Mouse (Mus musculus) lung, adult 18-20 months (tissue): ENCODE data around the gene Rpl38.

Experiments
- DNase-seq, 2 experiments: peaks; one replicate each; pipeline ENCODE4 v3.0.0; 2022; ENCODE audit warnings: mixed read lengths in 2 of 2

Rpl38 gene

GRCm38 (mm10) chr11:114668301-114668710, at the start of gene Rpl38:
Gene Rpl38 (plus strand): TSS chr11:114668524.
- peak; percentile 93 to 95 for DNase-seq

GRCm38 (mm10) chr11:114618697-114619417, 49.5 kb upstream of the Rpl38 start:
- DNase-seq: no peak

DNA sequence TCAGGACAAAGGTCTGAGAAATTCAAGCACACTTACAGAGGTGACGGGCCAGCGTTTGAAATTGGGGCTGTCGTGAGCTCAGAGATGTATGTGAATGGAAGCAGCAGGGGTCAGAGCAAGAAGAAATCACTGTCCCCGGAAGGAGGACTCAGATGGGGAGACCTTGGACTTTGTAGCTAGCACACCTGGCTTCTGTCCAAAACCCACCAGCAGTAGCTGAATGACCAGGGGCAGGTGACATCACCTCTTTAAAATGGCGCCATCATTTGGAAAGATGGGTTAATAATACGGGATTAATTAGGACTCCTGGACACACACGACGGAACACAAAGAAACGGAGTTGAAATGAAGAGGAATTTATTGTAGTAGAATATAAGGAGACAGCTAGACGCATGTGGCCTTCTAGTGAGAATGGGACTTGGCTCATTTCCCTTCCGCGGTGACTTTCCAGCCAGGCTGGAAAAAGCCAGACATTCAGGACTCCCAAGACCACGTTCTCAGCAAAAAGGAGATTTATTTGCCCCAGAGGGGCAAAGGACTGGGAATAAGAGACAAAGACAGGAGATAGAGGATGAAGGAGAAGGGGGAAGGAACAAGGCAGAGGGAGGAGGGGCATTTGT, 42.1 kb upstream of the Rpl38 start:
- DNase-seq: no peak

DNA sequence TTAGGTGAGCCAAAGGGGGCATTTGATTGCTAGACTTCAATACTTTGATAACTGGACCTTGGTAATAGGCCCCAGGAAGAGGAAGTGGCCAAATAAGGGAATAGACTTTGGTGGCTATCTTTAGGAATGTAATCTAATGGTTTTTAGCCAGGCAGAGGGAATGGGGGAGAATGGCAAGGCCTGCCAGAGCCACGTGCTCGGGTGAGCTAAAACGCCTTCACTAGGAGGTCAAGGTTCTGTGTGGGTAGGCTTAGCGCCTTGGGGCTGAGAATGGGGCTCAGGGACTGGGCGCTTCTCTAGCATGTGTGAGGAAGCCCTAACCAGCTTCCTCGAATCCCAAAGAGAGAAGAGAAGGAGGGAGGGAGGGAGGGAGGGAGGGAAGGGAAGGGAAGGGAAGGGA, 41.3 kb upstream of the Rpl38 start:
- no peak for DNase-seq

GRCm38 (mm10) chr11:114628032-114628431, 40.3 kb upstream of the Rpl38 start:
- no peak for DNase-seq

DNA sequence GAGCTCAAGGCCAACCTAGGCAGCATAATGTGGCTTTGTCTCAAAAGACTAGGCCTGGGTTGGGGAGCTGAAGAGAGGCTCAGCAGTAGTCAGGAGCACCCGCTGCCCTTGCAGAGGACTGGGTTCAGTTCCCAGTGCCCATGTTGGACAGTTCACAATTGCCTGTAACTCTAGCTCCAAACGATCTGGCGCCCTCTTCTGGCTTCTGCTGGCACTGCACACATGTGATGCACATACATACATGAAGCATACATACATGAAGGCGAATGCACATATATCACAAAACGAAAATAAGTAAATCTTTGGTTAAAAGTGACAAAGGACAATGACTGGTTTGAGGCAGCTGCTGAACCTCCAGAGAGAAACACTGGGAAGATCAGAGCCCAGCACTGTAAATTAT, 38.3 kb upstream of the Rpl38 start:
- DNase-seq: no peak

GRCm38 (mm10) chr11:114632266-114632665, 36.1 kb upstream of the Rpl38 start:
- no peak for DNase-seq

GRCm38 (mm10) chr11:114636292-114636691, 32.0 kb upstream of the Rpl38 start:
- peak; percentile 62 to 70 for DNase-seq

- DNase-seq: no peak
Observed at GRCm38 (mm10) chr11:114636727-114637505, 31.4 kb upstream of the Rpl38 start.

- DNase-seq: no peak
Observed at GRCm38 (mm10) chr11:114638647-114639290, 29.6 kb upstream of the Rpl38 start.

DNA sequence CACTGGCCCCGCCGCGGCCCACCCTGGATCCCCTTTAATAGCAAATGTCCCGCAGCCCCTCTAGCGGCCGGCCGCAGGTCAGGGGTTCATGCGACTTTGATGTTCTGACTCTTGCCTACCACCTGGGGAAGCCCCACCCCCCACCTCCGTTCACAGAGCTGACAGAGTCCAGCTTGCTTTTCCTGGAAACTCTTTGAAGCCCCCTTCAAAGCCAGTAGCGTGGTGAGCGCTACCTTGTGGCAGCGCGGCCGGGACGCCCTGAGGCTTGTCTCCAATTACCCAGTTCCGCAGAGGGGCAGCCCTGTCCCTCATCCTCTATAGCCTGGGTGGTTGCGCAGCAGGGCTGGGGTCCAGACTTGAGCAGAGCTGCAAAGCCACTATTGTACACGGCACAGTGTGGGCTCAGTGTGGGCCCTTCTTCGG, 28.6 kb upstream of the Rpl38 start:
- no peak for DNase-seq

GRCm38 (mm10) chr11:114640658-114641057, 27.7 kb upstream of the Rpl38 start:
- DNase-seq: no peak

DNA sequence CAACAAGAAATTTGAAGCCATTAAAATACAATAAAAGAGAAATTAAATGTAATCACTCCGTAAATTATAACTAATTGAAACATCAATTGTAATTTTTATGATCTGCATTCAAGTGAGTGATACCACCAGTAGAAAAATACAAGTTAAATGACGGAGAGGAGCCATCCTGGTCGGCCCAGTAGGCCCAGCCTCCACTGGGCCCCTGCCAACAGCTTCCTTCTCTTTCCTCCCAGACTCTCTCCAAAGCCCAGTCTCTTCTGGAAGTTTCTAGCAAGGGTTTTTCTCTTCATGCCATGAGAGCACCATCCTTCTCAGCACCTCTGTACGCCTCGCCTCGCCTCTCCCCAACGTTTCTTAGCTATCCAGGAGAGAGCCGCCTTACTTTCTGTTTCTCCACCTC, 27.2 kb upstream of the Rpl38 start:
- no peak for DNase-seq

DNA sequence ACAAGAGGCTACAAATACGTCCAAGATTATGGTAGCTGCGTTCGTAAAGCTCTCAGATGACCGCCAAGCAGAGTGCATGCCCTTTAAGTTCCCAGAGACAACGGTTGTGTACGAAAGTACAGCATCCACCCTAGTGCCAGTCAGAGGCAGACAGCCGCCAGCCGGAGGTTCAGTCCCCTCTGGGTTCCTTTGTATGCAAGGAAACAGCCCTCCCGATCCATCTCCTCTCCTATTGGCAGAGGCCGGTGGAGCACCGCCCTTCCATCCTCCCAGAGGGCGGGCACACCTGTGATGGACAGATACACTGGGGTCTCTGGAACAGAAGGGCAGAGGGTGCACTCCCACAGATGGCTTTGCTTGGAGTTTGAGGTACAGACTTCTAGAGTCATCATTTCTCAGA, 26.1 kb upstream of the Rpl38 start:
- no peak for DNase-seq

DNA sequence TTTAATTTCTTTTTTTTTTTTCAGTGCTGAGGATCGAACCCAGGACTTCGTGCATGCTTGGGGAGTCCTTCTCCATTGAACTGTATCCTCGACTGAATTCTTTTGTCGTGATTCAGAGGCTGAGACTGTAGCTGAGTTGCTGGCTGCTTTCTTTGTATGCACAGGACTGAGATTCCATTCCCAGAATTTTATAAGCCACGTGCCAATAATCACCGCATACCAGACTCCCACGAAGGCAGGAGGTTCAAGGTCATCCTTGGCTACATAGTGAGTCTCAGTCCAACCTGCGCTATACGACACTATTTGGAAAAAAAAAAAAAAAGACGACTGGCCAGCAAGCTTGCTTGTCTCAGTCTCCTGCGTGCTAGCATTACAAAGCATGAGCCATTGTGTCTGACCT, 25.4 kb upstream of the Rpl38 start:
- DNase-seq: no peak

DNA sequence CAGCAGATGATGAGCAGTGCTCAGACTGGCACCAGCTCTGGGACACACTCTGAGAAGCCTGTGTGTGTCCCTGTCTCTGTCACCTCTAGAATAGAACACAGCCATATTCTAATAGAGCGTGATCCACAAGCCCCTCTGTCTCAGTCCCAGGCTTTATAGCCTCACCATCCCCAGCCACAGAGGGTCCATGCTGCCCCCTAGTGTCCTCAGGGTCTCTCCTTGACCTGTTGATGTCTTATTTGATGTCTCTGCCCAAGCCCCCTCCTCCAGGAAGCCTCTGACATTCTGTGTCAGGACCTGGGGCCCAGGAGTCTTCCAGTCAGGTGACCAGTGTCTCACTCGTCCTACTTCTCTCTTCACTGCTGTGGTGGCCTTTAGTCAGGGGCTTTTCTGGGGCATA, 24.2 kb upstream of the Rpl38 start:
- DNase-seq: no peak

GRCm38 (mm10) chr11:114649510-114649909, 18.8 kb upstream of the Rpl38 start:
- no peak for DNase-seq

- DNase-seq: no peak
Observed at GRCm38 (mm10) chr11:114652531-114652930, 15.8 kb upstream of the Rpl38 start.

- no peak for DNase-seq
Observed at GRCm38 (mm10) chr11:114653664-114654063, 14.7 kb upstream of the Rpl38 start.

GRCm38 (mm10) chr11:114654552-114654951, 13.8 kb upstream of the Rpl38 start:
- DNase-seq: peak; percentile 52 to 59

DNA sequence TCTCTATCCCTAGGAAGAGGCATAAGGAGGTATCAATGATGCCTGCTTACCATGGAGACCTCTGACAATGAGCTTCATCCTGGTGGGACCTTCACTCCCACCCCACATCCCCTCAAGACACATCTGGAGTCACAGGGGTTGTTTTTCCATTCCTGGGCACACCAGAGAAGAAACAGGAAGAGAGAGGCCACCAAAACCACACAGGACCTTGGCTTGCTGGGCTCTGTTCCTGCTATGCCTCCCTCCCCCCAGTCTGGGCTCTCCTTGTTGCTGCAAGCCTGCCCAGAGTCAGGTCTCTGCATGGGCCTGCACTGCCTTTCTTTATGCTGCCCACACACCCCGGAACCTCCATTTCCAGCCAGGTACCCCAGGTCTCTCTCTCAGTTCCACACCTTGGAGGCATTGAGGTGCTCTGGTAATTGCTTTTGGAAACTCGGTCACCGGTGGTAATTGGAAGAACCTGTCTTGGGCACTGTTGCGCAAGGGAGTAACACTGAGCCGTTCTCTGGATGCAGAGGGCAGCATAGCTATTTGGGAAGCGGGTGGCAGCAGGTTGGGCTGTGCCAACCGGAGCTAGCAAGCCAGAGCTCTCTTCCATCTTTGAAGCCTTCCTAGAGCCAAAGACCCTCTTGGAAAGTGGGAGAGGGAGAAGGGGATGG, 12.8 kb upstream of the Rpl38 start:
- DNase-seq: peak in 1 of 2 experiments; percentile 19

- DNase-seq: no peak
Observed at GRCm38 (mm10) chr11:114656994-114657644, 11.2 kb upstream of the Rpl38 start.
